Mouse (Mus musculus): Measurements from ENCODE around the gene Amhr2.

Gene Amhr2

DNA sequence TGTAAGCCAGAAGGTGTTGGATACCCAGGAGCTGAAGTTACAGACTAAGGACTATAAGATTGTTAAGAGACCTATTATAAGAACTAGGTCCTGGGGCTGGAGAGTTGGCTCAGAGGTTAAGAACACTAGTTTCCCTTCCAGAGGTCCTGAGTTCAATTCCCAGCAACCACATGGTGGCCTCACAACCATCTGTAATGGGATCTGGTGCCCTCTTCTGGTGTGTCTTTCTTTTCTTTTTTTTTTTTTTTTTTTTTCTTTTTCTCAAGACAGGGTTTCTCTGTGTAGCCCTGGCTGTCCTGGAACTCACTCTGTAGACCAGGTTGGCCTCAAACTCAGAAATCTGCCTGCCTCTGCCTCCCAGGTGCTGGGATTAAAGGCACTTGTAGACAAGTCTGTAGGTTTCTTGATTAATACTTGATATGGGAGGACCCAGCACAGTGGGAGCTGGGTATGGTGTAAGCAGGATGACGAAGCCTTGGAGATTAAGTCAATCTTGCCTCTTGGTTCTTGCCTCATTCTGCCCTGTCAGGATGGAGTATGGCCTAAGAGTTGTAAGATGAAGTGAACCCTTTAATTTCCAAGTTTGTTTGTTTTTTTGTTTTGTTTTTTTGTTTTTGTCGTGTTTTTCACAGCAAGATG is 21.4 kb upstream of the Amhr2 start:
- DNase-seq (ENCODE audit: low read depth, low spot score), result no peak

DNA sequence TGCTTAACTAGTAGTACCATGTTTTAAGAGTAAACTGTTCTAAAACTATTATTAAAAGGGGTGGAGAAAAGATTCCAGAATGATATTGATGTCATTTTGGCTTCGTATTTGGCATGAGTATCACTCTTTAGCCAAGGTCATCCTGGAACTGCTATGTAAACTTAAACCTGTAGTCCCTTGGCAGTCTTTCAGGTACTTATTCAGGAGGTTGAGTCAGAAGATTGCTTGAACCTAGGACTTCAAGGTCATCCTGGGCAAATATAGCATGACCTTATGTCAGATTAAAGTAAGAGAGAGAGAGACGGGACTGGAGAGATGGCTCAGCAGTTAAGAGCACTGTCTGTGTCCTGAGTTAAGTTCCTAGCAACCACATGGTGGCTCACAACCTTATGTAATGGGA is 20.5 kb upstream of the Amhr2 start:
- DNase-seq (ENCODE audit: low read depth, low spot score), result no peak

DNA sequence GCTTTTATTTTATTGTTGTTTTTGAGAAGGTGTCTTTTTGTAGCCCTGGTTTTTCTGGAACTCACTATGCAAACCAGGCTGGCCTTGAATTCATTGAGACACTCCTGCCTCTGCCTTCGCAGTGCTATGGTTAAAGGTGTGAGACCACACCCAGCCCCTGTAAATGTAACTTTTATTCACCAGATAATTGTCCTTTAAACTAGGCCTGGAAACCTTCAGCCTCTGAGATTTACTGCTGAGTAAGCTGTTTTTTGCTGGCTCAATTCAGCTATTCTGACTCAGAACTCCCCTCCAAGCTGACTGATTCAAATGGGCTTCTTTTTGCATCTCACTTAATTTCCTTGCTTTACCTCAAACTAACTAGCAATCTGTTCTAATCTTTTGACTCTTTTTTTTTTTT is 18.2 kb upstream of the Amhr2 start:
- DNase-seq (ENCODE audit: low read depth, low spot score), result no peak

DNA sequence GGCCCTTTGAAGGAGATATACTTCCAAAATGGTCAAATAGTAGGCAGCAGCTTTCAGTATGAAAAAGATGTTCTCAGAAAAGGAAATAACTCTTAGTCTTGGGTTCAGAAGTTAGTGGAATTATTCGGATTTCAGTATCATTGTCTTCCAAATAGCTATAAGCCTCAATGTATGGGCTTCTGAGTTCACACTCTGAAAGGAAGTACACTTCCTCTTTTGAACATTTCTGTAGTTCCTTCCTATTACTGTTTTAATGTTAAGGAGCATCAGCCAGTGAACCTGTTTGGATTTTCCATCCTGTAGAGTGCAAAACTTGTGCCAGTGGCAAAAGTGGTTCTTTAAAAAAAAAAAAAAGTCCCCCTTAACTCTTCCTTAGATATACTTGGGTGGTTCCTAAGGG is 13.1 kb upstream of the Amhr2 start:
- no peak for DNase-seq (ENCODE audit: low read depth, low spot score)

DNA sequence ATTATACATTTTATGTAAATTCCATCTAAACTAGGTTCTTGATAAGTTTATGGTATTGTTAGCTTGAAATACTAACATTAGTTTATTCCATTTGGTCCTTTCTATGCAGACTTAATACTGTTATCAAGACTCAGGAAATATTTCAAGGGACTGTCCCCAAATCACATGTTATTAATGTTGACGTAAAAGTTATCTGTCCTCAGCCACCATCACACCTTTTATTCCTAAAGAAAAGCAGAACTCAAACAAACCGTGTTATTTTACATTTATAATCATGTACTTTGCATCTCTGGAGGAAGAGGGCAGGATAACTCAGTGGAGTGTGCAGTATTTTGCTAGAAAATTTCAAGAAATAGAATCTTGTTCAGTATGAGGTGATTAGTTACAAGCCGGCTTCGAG is 12.0 kb upstream of the Amhr2 start:
- no peak for DNase-seq (ENCODE audit: low read depth, low spot score)

DNA sequence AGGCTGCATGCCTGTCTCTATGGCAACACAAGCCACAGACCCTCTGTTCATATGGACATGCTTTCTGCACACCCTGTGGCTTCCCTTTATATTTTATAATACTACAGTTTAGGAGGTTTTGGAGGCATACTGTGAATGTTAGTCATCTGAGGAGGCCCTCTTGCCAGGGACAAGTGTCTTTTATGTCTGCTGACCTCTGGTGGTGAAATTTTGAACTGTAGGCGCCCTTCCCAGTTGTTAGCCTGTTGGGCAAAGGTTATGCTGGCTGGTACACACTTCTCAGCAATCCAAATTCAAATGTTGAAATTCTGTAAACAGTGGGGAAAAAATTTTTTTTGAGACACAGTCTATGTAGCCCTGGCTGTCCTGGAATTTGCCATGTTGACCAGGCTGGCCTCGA is 2.7 kb upstream of the Amhr2 start:
- DNase-seq (ENCODE audit: low read depth, low spot score), result peak; percentile 97

DNA sequence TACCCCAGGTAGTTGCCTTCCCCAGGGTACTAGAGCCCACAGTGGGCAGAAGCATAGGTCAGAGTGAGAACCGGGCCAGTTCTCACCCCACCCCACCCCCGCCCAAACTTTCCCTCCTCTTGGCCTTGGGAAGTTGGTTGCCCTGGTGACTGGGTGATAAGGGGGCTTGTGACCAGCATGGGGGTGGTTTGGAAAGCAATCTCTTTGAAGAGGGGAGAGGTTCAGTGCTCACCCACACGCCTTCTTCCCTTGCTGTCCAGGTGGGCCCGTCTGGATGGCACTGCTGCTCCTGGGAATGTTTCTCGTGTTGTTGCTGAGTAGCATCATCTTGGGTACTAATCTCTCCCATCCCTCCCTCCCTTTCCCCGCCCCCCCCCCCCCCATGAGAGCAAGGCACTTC is 1.3 kb downstream of the Amhr2 start:
- DNase-seq (ENCODE audit: low read depth, low spot score), result no peak

DNA sequence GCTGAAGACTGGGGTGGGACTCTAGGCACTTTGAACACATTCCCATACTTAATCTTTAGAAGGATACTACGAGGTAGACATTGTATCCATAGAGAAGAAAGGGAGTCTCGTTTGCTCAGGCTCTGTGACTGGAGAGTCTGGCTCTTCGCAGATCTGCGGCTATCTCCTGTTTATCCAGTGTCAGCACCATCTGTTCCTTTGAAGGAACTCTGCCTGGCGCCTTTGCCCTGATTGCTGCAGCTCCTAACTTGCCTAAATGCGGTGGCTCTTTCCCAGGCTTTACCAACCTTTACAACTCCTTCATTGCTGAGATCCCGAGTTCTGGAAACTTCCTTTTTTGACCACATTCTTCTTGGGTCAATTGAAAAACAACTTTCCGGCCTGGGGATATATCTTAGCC is 4.2 kb downstream of the Amhr2 start:
- no peak for DNase-seq (ENCODE audit: low read depth, low spot score)

DNA sequence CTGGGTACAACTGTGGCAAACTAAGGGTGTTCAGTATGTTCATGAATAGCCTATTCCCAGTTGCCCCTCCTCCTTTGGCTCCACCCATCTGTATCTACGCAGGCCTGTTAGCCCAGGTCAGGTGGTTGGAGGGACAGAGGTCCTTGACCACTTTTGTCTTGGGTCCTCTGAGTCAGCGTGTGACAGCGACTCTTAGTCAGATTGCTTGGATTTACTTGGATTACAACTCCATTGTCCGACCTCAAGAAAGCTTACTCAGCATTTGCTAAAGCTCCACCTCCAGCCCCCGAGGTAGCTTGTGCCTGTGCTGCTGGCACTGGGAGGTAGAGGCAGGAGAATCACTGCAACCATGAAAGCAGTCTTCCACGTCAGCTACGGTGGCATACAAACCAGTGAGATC is 5.8 kb downstream of the Amhr2 start:
- peak; percentile 51 for DNase-seq (ENCODE audit: low read depth, low spot score)

DNA sequence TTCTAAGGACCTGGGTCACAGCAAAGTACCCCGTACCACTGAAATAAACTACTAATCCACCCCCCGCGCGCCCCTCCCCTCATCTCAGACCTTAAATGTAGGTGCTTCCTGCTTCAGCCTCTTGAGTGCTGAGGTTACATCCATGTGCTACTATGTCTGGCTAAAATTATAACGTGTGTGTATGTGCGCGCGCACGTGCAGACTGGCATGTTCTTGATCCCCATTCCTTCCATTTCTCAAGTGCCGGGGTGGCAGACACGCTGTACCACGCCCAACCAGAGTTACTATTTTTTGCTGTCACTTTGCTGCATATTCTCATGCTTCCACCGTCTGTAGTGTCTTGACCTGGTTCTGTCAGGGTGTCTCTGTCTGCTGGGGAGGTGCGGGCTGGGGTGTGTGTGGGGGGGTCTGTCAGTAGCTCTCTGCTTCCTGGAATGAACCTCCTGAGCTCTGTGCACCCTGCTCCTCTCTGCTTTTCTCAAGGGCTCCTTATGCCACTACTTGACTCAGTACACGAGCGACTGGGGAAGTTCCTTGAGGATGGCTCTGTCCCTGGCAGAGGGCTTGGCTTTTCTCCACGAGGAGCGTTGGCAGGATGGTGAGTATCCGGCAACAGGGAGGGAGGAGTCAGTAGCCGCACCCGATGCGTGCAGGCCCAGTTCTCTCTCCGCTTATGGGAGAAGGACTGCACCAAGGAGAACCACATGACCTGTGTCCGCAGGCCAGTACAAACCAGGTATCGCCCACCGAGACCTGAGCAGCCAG is 6.7 kb downstream of the Amhr2 start:
- DNase-seq (ENCODE audit: low read depth, low spot score), result no peak

DNA sequence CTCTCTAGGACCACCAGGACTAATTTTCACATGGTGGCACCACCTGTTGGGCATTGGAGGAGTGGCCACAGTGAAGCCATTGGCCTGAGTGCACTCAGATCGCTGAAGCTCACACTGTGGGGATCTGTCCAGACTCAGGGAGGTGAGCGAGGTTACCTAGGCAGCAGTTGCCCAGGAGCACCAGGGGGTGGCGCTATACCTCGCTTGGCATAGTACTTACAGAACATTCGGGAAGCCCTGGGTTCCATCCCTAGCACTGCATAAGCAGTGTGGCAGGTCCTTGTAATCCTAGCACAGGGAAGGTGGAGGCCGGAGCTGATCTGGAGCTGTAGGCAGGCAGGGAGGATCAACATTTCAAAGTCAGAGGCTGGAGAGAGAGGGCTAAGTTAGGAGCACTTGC is 10.8 kb downstream of the Amhr2 start:
- DNase-seq (ENCODE audit: low read depth, low spot score), result no peak

DNA sequence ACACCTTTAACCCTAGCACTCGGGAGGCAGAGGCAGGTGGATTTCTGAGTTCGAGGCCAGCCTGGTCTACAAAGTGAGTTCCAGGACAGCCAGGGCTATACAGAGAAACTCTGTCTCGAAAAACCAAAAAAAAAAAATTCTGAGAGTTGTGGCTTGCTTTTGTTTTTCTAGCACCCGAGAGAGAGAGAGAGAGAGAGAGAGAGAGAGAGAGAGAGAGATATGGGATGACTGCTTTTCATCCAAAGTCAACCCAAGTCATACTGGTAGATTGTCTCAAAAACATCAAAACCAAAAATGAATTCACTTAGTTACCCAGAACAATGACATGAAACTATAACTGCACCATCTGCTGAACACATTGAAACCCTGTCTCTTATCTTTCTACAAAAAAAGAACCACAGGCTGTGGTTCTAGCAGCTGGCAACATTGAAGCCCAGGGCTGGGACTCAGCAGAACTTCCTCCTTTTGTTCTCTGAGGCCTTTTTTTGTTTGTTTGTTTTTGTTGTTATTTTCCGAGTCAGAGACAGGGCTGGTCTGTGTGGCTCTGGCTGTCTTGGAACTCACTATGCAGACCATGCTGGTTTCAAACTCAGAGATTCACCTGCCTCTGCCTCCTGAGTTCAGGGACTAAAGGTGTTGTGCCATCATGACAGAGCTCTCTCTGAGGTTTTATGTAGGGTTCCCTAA is 13.0 kb downstream of the Amhr2 start:
- DNase-seq (ENCODE audit: low read depth, low spot score), result no peak

DNA sequence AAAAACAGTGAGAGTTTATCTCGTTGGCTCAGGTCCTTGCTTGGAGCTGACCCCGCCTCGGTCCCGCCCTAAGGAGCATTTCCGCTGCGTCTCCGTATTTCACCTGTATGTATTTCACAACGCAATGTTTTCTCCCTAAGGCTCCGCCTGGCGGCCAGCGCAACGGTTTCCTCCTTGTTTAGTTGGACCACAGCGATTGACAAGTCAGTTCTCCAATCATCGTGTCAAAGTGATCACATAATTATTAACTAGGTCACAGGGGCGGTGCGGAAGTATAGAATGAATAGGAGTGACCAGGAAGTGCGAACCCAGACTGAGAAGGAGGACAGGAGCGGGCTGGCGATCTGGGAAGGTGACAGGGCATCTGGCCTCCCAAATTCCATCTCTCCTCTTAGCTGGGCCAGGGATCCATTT is 13.7 kb downstream of the Amhr2 start, which contains the start of gene Prr13:
Prr13 (plus strand) TSS at position 125 of the 414 bp plus-strand sequence.
- DNase-seq (ENCODE audit: low read depth, low spot score), result peak; percentile 100

DNA sequence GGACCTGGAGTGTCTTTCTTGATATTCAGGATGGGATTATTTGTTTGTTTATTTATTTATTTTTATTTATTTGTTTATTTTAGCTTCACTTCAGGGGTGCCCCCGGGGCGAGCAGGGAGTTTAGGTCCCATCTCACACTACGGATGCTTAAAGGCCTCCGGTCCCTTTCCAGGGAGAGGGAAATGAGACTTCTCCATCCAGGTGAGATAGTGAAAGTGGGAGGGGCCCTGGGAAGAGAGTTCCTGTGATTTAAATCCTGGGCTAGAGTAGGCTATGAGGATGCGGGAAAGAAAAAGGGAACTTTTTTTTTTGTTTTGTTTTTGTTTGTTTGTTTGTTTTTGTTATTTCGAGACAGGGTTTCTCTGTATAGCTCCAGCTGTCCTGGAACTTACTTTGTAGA is 14.2 kb downstream of the Amhr2 start:
- no peak for DNase-seq (ENCODE audit: low read depth, low spot score)

DNA sequence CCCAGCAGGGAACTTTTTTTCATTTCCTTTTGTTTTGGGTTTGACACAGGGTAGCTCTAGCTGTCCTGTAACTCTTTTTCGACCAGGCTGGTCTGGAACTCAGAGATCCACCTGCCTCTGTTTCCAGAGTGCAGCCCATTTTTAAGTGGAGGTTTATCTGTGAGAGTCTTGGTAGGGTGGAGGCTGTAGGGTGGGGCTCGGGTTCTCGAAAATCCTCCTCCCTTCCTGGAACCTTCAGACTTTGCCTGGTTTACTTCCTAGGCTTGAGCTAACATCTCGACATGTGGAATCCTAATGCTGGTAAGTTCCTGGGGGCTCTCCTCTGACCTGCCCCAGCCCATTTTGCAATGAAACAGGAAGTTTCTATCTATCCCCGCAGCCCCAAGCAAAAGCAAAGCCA is 14.7 kb downstream of the Amhr2 start:
- no peak for DNase-seq (ENCODE audit: low read depth, low spot score)

DNA sequence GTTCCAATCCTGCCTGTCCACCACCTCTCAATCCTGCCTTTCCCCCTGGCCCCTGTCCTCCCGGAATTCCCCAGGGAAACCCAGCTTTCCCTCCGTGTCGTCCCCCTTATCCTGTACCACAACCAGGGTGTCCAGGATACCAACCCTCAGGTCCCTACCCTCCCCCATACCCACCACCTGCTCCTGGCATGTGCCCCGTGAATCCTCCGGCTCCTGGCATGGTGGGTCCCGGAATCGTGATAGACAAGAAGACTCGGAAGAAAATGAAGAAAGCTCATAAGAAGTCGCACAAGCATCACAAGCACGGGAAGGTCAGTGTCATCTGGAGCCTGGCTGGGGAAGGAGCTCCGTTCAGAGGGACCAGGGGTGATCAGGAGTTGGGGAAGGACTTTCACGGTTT is 15.2 kb downstream of the Amhr2 start:
- no peak for DNase-seq (ENCODE audit: low read depth, low spot score)

DNA sequence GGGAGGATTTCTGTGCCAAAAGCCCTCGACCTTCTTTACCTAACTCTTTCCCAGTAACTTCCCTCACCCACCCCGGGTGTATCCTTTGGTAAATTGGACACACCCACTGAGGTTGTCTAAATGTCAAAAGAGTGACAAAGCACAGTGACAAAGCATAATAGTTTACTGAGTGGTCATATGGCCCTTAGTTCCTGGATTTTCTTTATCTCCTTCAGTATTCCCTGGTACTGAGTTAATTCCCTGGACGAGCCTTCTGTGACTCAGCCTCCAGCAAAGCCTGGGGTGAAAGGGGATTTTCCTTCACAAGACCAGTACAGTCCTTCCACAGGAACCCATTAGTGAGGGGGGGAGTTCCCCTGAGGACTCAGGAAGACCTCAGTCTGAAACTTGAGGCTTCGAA is 15.8 kb downstream of the Amhr2 start:
- DNase-seq (ENCODE audit: low read depth, low spot score), result peak; percentile 91

DNA sequence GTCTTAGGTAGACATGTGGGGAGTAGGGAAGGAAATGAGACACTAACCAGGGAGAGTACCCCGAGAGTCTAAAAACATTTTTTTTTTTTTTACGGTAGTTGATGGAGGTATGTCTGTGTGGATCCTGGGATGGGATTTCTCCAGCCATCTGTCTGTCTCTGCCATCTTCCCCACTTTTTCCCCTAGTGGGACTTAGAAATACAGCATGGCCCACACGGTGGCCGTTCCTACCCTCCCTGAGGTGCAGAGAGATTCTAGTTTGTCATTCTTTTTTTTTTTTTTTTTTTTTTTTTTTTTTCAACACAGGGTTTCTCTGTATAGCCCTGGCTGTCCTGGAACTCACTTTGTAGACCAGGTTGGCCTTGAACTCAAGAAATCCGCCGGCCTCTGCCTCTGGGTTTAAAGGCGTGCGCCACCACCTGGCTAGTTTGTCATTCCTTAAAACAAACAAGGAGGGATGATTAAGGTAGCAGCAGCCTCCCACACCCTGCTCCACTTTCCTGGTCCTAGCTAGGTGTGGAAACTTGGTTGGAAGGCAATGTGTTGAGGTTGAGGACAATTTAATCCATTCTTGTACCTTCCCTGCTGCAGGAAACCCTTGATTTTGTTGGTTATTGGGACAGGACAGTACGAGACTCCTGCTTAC is 16.4 kb downstream of the Amhr2 start:
- peak; percentile 44 for DNase-seq (ENCODE audit: low read depth, low spot score)

DNA sequence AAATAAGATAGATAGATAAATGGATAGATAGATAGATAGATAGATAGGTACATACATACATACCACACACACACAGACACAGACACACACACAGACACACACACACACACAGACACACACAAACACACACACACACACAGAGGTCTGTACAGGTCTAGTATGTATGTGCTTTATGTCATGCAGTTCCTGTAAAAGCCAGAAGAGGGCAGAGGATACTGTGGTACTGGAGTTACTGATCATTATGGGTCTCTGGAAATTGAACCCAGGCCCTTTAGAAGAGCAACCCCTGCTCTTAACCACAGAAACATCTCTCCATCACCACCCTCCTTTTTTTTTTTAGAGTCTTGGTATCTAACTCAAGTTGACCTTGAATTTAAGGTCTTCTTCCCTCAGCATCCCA is 18.5 kb downstream of the Amhr2 start:
- DNase-seq (ENCODE audit: low read depth, low spot score), result peak; percentile 70

DNA sequence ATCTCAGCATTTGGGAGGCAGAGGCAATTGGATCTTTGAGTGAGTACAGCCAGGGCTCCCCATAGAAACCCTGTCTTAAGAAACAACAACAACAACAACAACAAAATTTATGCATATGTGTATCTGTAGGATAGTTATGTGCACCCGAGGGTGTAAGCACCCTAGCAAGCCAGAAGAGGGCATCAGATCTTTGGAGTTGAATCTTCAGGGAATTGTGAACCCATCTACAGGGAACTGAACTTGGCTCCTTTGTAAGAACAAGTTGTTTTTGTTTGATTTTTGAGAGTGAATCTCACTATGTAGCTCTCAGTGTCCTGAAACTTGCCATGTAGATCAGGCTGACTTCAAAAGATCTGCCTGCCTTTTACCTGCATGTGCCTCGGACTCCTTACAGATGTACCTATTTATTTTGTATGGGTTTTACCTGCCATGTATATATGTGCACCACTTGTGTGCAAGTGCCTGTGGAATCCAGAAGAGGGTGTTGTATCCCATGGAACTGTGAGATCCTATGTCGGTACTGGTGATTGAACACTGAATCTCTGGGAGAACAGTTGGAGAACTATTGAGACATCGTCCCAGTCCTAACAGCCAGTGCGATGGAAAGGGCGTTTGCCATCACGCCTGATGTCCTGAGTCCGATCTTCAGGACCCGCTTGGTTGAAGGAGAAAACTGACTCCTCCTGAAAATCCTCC is 23.7 kb downstream of the Amhr2 start:
- no peak for DNase-seq (ENCODE audit: low read depth, low spot score)

DNA sequence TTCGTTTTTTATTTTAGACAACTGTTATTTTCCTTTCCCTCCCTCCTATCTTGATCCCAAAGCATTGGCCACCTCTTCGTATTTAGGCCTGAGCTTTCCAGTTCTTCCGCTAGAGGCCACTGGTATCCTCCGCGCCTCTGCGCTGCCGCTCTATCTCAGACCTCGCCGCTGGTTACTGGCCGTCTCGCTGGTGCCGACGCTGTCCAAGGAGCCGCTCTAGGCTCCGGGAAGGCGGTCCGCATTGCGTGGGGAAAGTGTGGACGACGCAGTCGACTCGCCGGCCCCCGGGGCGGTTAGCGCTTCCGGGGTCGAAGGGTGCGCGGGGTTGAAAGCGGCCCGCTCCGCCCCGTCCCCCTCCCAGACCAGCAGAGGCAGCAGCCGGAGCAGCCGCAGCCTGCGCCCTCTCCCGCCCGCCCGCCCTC is 25.0 kb downstream of the Amhr2 start, which contains the start of gene Pcbp2:
Pcbp2 (plus strand) TSS at position 357 of the 422 bp plus-strand sequence.
- DNase-seq (ENCODE audit: low read depth, low spot score), result peak; percentile 99

Data from 3T3-L1 (cell line).